Mouse (Mus musculus): ENCODE data around the gene March6.

DNA sequence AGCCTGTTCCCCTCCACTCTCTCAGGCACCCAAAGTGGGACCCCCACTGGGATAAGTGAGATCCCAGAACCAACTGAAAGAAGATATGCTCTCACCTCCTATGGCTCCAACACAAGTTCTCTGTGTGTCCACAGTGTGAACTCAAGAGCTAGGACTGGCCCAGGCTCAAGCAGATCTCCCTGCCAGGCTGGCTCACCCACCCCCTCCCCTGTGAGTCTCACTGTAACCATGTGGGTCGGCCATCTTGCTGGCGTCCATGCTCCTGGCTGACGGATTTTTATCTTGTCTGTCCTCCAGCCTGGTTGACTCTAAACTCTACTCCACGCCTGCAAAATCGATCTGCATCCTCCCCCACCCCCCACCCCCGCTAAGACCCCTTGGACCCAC is 113.5 kb downstream of the March6 start:
- TF ChIP-seq POLR2A (IDR thresholded peaks at IDR 0.05; ENCODE audit: borderline replicate concordance, extremely low read depth, insufficient read depth, insufficient read length, poor library complexity, severe bottlenecking), result no peak
- TF ChIP-seq CTCF (IDR thresholded peaks at IDR 0.05; ENCODE audit: borderline replicate concordance, extremely low read depth, insufficient read depth, insufficient read length), result no peak
